Mouse (Mus musculus): ENCODE results near the gene Srcap.

The Srcap gene

GRCm38 (mm10) chr7:127572895-127573471 lies 61.2 kb downstream of the Srcap start, which contains the start of gene Phkg2:
Gene Phkg2 (plus strand): TSS chr7:127573340.
- CTCF ChIA-PET, result no interaction called here

GRCm38 (mm10) chr7:127573503-127574008 lies 61.8 kb downstream of the Srcap start:
- CTCF ChIA-PET, result no interaction called here

- CTCF ChIA-PET, result no interaction called here
These were observed 62.3 kb downstream of the Srcap start for GRCm38 (mm10) chr7:127574115-127574514.

- CTCF ChIA-PET, result no interaction called here
These were observed 71.5 kb downstream of the Srcap start for GRCm38 (mm10) chr7:127583260-127583659.

- CTCF ChIA-PET, result no interaction called here
These were observed 73.2 kb downstream of the Srcap start for GRCm38 (mm10) chr7:127585031-127585430.

- CTCF ChIA-PET, result interaction anchor here (0.5 kb wide), 1 partner anchor 652 kb away, joined by 3 read pairs; no protein-coding TSS in a partner anchor
These were observed 74.4 kb downstream of the Srcap start for GRCm38 (mm10) chr7:127586149-127586548.

- CTCF ChIA-PET, result no interaction called here
These were observed 75.4 kb downstream of the Srcap start for GRCm38 (mm10) chr7:127587196-127587595.

- CTCF ChIA-PET, result no interaction called here
These were observed 76.5 kb downstream of the Srcap start, which contains the start of the genes Ccdc189 and Rnf40 for GRCm38 (mm10) chr7:127588011-127588871. Gene Ccdc189 (minus strand): TSS chr7:127588595. Gene Rnf40 (plus strand): TSS chr7:127588767.

GRCm38 (mm10) chr7:127588901-127589300 lies 77.1 kb downstream of the Srcap start:
- CTCF ChIA-PET, result no interaction called here

GRCm38 (mm10) chr7:127589637-127590036 lies 77.9 kb downstream of the Srcap start:
- CTCF ChIA-PET, result no interaction called here

GRCm38 (mm10) chr7:127591108-127591507 lies 79.3 kb downstream of the Srcap start:
- CTCF ChIA-PET, result no interaction called here

GRCm38 (mm10) chr7:127592575-127592974 lies 80.8 kb downstream of the Srcap start:
- CTCF ChIA-PET, result interaction anchor here (0.7 kb wide), 1 partner anchor 64 kb away, joined by 4 read pairs; no protein-coding TSS in a partner anchor

- CTCF ChIA-PET, result no interaction called here
These were observed 85.0 kb downstream of the Srcap start for GRCm38 (mm10) chr7:127596747-127597146.

- CTCF ChIA-PET, result no interaction called here
These were observed 88.8 kb downstream of the Srcap start for GRCm38 (mm10) chr7:127600612-127601011.

- CTCF ChIA-PET, result interaction anchor here (0.6 kb wide), 1 partner anchor 282 kb away, joined by 3 read pairs; no protein-coding TSS in a partner anchor
These were observed 90.0 kb downstream of the Srcap start for GRCm38 (mm10) chr7:127601735-127602134.

- CTCF ChIA-PET, result no interaction called here
These were observed 91.1 kb downstream of the Srcap start for GRCm38 (mm10) chr7:127602903-127603302.

GRCm38 (mm10) chr7:127604256-127604655 lies 92.5 kb downstream of the Srcap start:
- CTCF ChIA-PET, result no interaction called here

GRCm38 (mm10) chr7:127607150-127607549 lies 95.4 kb downstream of the Srcap start:
- CTCF ChIA-PET, result no interaction called here
